Mouse (Mus musculus): ENCODE results near the gene Ap3b2. TPM values are rescaled to one million over a fixed set of nuclear protein-coding genes. Genes with fewer than 3 reads are reported as not detected.

The Ap3b2 gene
- total RNA-seq, 2 experiments from 2014 or later: 162 to 180 TPM

DNA sequence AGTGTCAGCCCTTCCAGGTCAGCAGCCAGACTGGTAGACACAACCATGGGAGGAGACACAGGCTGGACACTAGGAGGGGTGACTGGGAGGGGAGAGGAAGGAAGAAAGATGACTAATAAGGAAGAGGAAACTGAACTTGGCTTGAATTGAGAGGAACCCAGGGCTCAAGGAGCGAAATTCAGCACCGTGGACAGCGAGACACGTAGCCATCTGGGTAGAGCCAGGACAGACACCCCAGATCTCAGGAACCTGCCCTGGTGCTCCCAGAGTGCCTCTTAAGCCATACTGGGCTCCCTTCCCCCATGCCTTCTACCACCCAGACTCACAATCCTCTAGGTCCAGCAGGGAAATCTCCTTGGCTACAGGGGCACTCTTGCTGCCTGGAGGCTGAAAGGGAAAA lies 29.6 kb downstream of the Ap3b2 start:
- H3K4me3 ChIP-seq: no peak overlapping the region
- no peak for DNase-seq (ENCODE audit: low spot score in 2 of 2)
- no peak overlapping the region for H3K27ac ChIP-seq
- TF ChIP-seq CTCF (conservative IDR thresholded peaks at IDR 0.05): no peak

DNA sequence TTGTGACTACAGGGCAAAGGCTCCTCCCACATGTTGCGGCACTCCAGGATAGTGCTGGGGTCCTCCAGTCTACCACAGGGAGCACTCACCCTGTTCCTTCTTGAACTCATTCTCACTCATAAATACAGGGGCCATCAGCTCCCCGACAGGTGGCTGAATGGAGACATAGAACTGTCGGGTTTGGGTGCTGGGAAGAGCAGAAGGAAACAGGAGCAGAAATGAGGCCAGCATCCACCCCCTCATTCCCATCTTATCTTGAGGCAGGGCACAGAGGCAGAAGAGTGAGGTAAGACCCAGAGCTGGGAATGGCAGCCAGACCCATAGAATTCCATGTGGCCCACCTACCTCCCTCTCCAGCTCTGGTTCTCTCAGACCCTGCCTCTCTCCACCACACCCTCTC lies 30.9 kb downstream of the Ap3b2 start:
- Histone ChIP-seq H3K4me3 (no peak overlapping the region), H3K27ac (no peak overlapping the region)
- no peak for TF ChIP-seq CTCF (conservative IDR thresholded peaks at IDR 0.05)
- no peak for DNase-seq (ENCODE audit: low spot score in 2 of 2)

DNA sequence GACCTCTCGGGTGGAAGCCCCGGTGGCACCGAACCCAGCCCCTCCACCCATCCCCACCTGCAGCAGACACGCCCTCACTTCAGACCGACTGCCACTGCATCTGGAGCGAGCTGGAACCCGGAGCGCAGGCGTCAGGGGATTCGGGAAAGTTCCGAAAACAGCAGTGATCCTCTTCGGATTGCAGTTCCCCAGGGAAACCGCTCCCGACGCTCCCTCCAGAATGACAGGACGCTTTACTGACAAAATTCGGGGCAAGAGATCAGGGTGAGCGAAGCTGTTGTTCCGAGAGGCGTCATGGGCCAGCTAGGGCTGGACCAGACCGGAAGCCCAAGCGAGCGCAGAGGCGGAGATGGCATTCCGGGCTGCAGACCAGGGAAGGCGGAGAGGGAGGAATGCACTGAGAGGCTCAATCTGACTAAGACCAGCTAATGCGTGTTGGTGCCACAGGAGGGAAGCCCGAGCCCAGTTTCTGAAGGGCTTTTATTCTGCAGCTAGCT lies 38.5 kb downstream of the Ap3b2 start, which contains the start of gene Cpeb1:
Gene Cpeb1, minus strand, starts transcription at position 311 of the 497 bp plus-strand sequence.
- peak; percentile 76 for TF ChIP-seq CTCF (conservative IDR thresholded peaks at IDR 0.05)
- peak within 1 kb of the TSS; percentile 89 for H3K27ac ChIP-seq
- peak; percentile 72 to 79 for DNase-seq (ENCODE audit: low spot score in 2 of 2)
- H3K4me3 ChIP-seq: peak within 1 kb of the TSS; percentile 67

DNA sequence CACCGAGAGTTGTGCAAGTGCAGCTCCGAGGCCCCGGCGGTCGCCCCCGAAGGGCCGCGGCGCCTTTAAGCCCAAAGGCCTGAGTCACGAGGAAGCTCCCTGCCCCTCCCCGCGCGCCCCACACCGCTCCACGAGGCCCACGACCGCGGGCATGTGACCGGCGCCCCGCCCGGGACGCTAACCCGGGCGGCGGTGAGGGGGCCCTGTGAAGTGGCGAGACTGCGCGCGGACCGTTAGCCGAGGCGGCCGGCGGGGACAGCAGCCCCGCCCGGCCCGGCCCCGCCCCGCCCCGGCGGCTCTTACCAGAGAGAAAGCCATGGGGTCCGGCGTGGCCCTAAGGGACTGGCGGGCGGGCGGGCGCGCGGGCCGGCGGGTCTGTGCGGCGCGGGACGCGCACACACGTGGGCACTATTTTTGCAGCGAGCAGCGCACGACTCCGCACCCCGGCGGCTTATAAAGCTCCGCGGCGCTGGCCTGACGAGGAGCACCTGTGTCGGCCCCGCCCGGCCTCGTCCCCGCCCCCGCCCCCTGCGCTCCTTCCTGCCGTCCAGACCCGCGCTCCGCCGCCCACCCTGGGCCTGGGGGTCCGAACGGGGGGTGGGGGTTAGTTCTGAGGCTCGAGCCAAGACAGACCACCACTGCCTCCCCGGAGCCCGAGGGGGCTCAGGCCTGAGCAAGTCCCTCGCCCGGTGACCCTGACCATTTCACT lies 39.2 kb downstream of the Ap3b2 start:
- peak; percentile 46 to 67 for DNase-seq (ENCODE audit: low spot score in 2 of 2)
- Histone ChIP-seq H3K4me3 (peak overlapping the region; percentile 67), H3K27ac (peak overlapping the region; percentile 89)
- TF ChIP-seq CTCF (conservative IDR thresholded peaks at IDR 0.05): no peak

DNA sequence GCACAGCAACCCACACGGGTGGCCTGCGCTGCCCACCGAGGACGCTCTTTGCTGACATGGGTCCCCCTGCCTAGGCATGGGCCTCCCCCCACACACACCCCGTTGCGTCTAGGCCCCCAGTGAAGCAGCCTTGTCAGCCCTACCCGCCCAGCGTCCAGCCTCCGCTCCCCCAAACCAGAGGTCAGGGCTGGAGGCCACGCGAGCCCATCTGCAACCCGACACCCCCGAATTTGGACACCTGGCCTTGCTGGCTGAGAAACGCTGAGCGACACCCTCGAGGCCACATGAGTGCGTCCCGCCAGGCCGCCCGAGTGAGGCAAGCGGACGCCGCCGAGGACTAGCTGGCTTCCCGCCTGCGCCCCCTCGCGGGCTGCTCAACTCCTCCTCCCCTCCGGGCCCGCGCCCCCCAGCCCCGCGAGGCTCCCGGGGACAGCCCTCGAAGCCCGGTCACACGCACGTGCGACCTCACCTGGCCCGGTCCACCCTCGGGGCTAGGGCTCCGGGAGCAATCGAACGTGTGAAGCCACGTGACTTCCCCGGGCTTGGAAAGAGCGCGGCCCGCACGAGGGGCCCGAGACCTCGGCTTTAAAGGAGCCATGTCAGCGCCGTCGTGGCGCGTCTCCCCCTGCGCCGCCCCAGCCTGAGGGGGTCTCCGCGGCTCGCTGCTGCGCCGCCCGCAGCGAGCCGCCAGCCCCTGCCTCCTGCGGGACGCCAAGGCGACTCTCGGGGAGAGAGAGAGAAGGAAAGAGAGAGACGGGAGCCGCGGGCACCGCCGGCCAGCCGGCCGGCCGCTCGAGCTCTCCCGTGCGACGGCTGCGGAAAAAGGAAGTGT lies 40.1 kb downstream of the Ap3b2 start:
- TF ChIP-seq CTCF (conservative IDR thresholded peaks at IDR 0.05): peak; percentile 69
- Histone ChIP-seq H3K27ac (peak overlapping the region; percentile 89), H3K4me3 (peak overlapping the region; percentile 67)
- peak in 1 of 2 experiments; percentile 37 for DNase-seq (ENCODE audit: low spot score in 2 of 2)

DNA sequence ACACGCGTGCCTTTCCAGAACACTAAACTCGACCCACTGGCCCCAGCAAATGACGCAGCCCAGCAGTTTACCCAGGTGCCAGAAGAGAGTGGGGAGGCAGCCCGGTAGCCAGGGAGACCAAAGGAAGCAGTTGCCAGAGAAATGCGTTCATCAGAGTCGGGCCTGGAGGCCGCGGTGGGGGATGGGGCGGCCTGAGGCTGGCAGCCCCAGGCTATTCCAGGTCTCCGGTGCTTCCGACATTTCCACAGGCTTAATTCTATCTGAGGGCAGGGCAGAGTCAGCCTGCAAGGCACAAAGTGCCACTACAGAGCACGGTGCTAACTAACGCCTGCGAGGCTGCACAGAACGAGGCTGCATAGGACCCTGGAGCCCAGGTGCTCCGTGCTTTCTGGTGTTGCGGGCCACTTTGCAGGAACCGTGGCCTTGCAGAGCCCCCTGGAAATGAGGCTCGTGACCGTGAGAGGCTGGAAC lies 40.7 kb downstream of the Ap3b2 start:
- TF ChIP-seq CTCF (conservative IDR thresholded peaks at IDR 0.05): no peak
- peak overlapping the region; percentile 89 for H3K27ac ChIP-seq
- H3K4me3 ChIP-seq: peak overlapping the region; percentile 67
- peak; percentile 36 to 55 for DNase-seq (ENCODE audit: low spot score in 2 of 2)

Other genes with a start within 250 kb of the Ap3b2 start
- gene Rps17, start 148.7 kb downstream of the Ap3b2 start, total RNA-seq (2021): 100 to 1,000 TPM; 606 to 625 TPM
- gene Cpeb1, start 38.5 kb downstream of the Ap3b2 start, total RNA-seq (2021): 100 to 1,000 TPM; 117 to 123 TPM
- not detected for gene BC048679, start 4.4 kb upstream of the Ap3b2 start, total RNA-seq (2021)
- under 1 TPM; 0.27 to 0.28 TPM for gene Fsd2, start 73.0 kb upstream of the Ap3b2 start, total RNA-seq (2021)
- gene Whamm, start 77.3 kb upstream of the Ap3b2 start, total RNA-seq (2021): 10 to 100 TPM; 19.0 to 22.8 TPM
- 10 to 100 TPM; 90.4 to 92.1 TPM for gene Homer2, start 213.6 kb upstream of the Ap3b2 start, total RNA-seq (2021)

Measured in layer of hippocampus, adult 2 months (tissue).